Mouse (Mus musculus) heart, postnatal 36 days (tissue): ENCODE results near the gene Il18r1. TPM values are rescaled to one million over a fixed set of nuclear protein-coding genes. Genes with fewer than 3 reads are reported as not detected.

ENCODE experiments used
- DNase-seq, 2 experiments: peaks; one replicate each; pipeline ENCODE4 v3.0.0; 2021 to 2022
- intact Hi-C: fragments of 180-260 bp; cut with DNase I; formaldehyde crosslinking; loops from one replicate; pipeline ENCODE4 v1.15.1; 2025
- total RNA-seq, 2 experiments: library from RNA; stranded (reverse); gene quantifications; 2 replicates each; pipeline ENCODE4 v1.2.3; 2021

Il18r1 gene
- total RNA-seq, 2 experiments from 2014 or later: 0.81 to 1.3 TPM

DNA sequence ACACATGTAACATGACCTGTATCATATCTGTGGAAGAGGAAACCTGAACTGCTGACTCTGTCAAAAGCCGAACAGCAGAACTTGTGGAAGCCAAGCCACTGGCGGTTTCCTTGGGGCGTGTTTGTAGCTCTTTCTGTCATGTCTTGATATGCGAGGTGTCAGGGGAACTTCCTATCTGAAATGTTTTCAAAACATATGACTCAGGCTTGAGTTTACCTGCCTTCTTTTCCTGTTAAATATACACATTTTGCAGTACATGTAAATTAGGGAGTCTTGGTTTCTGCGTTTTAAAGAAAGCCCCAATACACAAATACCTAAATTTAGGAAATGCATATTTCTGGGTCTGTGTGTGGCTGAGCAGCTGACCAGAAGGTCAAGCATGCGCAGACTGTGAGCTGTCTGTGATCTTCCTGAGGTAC lies 14.2 kb downstream of the Il18r1 start:
- intact Hi-C loops: no loop called here
- DNase-seq: no peak

DNA sequence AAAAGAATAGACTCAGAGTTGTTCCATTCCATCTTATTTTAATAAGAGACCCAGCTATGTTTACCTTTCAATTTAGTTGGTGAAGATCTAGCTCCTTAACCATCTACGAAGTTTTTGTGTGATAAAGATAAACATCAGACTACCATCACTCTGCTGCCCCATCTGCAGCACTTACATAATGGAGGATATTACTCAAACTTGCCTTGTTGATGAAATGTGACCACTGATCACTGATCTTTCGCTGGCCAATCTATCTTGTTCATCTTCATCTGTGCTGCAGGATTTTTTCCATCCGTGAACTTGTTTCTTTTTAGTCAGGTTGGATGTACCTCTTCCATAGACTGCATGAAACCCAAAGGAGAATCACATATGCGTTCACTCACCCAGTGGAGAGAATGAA lies 29.2 kb downstream of the Il18r1 start:
- intact Hi-C loops: no loop called here
- no peak for DNase-seq

DNA sequence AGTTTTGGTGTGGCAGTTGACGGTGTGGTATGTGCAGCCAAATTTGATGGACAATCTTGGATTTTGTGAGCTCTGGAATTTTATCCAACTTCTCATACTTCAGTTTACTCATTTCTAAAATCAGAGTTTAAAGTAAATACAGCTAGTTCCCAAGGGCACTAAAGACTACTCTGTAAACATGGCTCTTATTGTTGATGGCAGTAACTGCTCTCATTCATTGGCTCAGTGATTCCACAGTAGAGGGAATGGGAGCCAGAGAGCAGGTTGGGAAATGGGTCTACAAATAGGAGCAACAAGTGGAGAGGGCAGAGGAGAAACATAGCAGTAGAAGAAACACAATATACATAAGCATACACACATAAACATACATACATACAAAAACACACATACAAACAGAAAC lies 34.4 kb downstream of the Il18r1 start:
- intact Hi-C loops: no loop called here
- no peak for DNase-seq

DNA sequence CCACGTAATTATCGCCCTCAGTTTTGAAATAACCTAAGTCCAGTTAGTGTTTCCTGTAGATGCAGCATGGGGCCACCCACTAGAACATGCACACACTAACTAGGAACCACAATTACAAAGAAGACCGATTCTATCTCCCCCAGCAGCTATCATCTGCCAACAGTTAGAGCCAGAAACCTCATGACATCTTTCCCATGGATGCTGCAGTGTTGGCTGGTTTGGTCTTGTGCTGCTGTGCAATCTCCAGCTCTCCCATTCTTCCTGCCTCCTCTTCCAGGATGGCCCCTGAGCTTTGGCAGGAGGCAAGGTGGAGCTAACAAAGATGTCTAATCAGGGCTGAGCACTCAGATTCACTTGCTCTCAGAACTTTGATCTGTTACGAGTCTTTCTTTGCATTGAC lies 35.8 kb downstream of the Il18r1 start:
- intact Hi-C loops: no loop called here
- no peak for DNase-seq

DNA sequence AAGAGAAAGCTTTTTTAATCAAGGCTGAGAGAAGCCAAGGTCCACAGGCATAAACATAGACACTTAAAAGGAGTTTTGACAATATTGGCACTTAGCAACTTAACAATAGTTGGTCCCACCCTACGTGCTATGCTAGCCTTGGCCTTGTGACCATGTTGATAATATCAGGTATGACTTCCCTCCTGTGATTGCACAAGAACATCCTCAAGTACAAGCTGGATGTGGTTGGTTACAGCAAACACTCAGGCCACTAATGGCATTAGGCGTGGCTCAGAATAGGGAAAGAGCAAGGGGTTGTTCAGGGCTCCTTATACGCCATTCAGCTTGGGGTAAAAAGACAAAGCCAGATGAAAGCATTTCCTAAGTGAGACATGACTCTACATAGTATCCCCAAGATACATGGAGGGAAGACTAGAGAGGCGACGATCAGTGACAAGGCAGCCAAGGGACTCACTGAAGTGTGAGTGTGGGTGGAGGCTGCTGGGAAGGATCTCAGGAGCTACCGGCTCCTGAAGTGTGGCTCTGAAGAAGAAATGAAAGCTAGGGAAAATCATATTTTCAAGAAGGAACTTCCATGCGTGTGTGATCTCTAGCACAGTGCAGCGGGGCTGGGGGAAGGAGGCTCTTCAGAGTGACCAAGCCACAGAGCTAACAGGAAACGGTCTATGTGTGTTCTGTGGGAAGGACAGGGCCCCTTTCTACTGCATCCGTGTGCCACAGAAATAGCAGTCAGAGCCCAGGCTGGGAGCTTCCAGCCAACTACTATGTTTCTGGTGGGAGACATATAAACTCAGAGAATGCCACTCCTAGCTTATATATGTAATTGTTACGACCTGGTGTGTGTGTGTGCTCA lies 36.4 kb downstream of the Il18r1 start:
- intact Hi-C loops: no loop called here
- no peak for DNase-seq

DNA sequence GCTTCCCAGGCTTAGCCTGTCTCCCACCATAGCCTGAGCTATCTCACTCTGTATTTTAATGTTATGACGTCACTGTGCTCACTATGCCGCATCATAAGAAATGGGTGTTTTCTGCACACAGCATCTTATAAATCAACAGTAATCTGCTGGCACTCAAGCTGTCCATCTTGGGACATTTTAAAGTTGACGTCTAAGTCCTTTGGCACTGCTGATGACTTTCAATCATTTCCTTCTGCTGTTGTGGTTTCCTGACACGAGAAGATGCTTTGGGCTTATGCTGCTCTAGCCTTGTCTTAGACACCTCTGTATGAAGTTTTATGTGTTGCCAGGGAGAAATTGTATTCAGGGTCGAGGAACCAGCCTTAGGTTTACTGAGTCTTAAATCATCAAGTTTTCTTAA lies 39.2 kb downstream of the Il18r1 start:
- intact Hi-C loops: no loop called here
- no peak for DNase-seq

DNA sequence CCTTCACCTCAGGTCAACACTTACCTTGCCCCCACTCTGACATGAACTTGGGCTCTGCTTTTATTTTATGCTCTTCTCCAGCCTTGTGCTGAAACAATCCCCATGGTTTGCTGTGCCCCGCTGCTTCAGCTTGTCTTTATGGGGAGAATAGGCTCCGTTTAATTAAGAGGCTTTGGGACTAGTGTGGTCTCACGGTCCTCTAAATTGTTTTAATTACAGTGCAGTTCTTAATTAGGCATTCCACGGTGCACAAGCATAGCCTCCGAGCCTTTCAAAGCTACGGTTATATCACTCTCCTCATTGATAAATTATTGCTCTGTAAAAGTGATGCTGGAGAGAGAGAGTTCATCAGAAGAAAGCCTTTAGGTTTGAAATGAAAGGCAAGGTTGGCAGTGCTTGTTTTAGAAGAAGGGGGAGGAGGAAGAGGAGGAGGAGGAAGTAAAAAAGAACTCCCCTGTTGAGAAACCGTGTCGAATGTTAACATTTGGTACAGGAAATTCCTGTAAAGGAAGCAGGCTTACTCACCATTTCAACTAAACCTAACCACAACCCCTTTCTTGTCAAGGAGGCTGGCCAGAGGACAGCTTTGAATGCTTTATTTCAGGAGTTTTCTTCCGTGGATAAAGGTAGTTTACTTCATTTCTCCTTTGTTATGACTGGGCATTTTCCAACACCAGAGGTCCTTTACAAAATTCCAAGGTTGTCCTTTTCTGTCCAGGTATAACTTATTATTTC lies 49.7 kb downstream of the Il18r1 start, which contains the start of gene Il18rap:
Gene Il18rap, plus strand, starts transcription at position 512 of the 735 bp plus-strand sequence.
- DNase-seq: no peak
- intact Hi-C loops: no loop called here

DNA sequence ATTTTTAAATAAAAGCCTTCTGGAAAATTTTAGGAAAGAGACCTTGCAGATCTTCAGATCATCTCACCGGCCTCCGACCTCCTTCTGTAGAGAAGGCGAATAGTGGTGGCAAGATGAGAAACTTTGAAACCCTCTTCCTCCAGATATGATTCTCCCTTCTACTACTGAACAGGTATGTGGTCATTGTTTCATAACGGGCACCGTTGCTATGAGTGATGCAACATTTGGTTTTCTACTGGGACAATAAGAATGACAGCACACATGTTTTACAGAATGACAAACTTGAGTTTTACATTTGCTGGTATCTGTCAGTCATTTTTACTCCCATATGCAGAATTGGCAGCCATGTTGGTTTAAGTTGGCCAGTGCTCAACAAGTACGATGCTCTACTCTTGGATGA lies 51.0 kb downstream of the Il18r1 start:
- intact Hi-C loops: no loop called here
- DNase-seq: no peak

DNA sequence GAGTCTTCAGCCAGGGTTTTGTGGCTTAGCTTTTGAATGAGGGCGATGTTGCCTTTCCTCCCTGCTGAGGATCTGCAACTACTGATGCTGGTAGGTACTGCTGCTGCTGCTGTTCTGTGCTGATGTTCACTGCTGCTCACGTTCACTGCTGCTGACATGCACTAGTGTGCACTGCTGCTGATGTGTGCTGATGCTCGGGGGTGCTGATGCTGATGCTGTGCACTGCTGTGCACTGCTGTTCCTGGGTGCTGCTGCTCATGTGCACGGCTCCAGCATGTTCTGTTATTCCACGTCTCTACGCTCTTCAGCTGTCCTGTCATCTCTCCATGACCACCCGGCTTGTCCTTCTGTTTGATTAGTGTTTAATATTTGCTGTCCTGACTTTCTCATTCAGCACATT lies 57.6 kb downstream of the Il18r1 start:
- no peak for DNase-seq
- intact Hi-C loops: no loop called here

DNA sequence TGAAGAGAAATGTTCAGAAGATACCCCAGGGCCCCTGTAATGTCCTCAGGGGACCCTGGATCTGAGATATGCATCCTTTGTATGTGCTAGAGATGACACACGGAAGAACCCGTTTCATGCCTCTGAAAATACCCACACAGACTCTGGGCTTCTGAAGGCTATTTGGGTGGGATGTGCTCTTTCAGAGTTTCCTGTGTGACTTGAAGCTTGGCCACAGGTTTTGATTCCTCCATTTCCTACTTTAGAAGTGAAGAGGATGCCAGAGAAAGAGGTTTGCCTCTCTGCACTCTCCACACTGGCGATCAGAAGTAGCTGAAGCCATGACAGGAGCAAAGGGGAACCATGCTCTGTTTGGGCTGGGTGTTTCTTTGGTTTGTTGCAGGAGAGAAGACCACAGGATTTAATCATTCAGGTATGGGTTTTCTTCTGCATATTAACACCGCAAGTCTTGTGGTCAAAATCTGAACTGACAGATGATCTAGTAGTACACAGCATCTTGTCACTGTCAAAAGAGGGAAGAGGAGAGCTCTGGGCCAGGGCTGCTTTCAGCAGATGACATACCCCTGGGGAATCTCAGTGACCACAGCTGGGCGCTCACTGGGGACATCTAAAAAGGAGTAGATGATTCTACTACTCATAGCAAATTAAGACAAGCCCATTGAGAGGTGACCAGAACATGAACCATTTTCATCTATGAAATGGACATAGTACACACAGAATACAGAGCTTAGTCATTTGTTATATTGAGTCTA lies 58.8 kb downstream of the Il18r1 start:
- DNase-seq: no peak
- intact Hi-C loops: no loop called here

DNA sequence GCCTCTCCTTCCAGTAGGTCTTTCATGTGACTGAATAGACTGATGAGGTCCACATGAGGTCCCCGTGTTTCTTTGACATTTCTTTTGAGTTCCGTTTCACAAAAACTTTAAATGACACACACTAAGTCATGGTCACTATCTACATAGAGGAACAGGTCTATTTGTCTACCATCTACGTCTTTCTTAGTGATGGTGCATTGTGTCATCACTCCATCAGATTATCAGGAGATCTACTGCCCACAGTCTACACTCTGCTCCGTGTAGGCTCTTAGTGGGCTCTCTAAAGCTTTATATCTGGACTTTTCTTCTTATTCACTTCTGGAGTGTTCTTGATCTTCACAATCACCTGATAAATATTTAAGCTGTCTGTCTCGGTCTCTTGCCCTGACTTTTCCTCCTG lies 63.9 kb downstream of the Il18r1 start:
- DNase-seq: no peak
- intact Hi-C loops: no loop called here

DNA sequence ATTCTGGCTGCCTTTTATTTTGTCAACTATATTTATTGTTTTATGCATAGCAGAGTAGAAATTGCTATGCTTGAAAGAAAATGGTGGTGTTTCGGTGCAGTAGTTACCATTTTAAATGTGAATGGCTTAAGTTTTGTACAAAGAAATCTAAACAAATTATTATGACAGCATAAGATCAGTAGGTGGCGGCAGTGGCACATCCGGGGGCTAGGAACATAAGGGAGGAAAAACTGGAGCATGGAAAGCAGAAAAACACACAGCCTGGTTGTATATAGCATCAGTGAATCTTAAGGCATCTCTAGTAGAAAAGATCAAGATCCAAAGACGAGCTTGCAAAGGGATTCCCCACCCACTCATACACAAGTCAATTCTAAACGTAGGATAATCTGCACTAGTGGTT lies 72.2 kb downstream of the Il18r1 start:
- no peak for DNase-seq

DNA sequence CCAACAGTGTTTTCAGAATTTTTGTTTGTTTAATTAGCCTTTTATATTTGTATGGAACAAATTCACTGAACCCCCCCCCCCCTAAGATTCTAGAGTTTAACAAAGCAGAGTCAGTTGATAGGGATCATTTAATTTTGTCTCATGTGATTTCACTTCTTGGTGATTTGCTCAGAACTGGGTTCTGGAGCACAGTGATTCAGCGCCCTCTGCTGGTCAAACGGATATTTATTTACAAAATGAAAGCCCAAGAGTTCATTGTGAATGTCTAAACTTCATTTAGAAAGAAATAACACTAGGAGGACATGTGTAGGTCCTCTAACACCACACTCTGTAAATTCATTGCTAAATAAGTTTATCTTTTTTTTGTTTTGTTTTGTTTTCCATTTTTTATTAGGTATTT lies 79.3 kb downstream of the Il18r1 start:
- peak; percentile 56 to 65 for DNase-seq
- intact Hi-C loops: loop anchor here (1.0 to 10.0 kb wide), 3 partner anchors 164 to 540 kb away; no protein-coding TSS in a partner anchor

More for the DNA sequence above, 72.2 kb downstream of the Il18r1 start:
- intact Hi-C loops: no loop called here

DNA sequence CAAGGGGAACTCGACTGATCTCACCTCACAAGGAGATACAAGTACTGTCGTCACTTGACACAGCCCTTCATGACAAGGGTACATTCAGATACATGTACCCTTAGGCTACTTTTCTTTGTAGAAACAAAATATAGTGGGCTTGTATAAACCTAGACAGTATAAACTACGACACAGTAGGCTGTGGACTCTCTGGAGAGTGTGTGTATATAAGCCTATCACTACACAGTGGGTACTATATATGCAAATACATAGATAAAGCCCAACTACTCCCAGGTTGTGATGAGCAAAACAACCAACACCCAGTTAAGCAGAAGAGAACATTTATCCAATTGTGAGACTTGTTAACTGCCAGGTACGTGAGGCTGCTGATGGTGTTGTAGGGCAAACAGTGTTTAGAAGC lies 81.3 kb downstream of the Il18r1 start:
- DNase-seq: no peak
- intact Hi-C loops: loop anchor here (10.0 kb wide), 1 partner anchor 542 kb away; no protein-coding TSS in a partner anchor

DNA sequence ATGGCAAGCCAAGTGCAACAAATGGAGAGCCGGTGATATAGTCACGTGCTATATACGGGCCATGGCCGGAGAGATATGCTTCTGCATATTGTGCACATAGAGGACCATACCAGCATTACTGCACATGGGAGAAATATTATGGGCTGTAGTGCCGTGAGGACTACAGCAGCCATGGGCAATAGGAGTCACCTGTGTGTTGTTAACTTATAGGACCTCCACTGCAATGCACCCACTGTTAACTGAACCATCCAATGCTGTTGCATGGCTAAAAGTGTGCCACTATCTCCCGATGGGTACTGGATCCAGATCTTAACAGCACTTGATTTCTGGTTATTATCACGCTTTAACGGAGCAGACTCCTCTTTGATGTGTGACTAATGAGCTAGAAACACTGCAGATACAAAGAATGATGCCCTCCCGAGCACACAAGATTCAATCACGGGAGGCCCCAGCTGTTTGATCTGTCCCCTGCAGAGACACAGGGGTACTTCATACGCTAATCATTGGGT lies 81.8 kb downstream of the Il18r1 start:
- intact Hi-C loops: loop anchor here (10.0 kb wide), 1 partner anchor 542 kb away; no protein-coding TSS in a partner anchor
- DNase-seq: no peak

DNA sequence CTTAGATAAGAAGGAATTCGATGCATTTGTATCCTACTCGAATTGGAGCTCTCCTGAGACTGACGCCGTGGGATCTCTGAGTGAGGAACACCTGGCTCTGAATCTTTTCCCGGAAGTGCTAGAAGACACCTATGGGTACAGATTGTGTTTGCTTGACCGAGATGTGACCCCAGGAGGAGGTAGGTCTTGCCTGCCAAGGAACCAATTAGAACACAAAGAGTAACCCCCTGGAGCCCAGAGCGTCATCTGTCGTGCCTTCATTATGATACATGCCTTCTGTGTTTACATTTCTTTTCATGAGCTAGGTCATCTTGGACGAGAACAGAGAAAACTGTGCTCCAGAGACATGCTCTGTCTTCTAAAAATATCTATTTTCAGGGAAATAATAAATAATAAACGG lies 82.4 kb downstream of the Il18r1 start:
- intact Hi-C loops: loop anchor here (10.0 kb wide), 1 partner anchor 543 kb away; no protein-coding TSS in a partner anchor
- no peak for DNase-seq

Other genes starting within 250 kb of the Il18r1 start
- gene Il1r1, start 240.5 kb upstream of the Il18r1 start, total RNA-seq: 1 to 10 TPM; 5.3 to 6.4 TPM
- gene Il1rl2, start 140.9 kb upstream of the Il18r1 start, total RNA-seq: 1 to 10 TPM; 1.8 to 2.4 TPM
- under 1 TPM; 0.80 to 0.87 TPM for gene Il1rl1, start 36.0 kb upstream of the Il18r1 start, total RNA-seq
- gene Il18rap, start 49.8 kb downstream of the Il18r1 start, total RNA-seq: not detected
- under 1 TPM; 0.14 to 0.19 TPM for gene Slc9a4, start 114.5 kb downstream of the Il18r1 start, total RNA-seq
- 1 to 10 TPM; 1.2 to 1.7 TPM for gene Slc9a2, start 215.0 kb downstream of the Il18r1 start, total RNA-seq